Mouse (Mus musculus): Measurements from ENCODE around the gene Tnfaip6. TPM values are rescaled to one million over a fixed set of nuclear protein-coding genes. Genes with fewer than 3 reads are reported as not detected.

Gene Tnfaip6
- polyA plus RNA-seq, 1 experiment from 2014 or later, result 6.8 TPM

- Histone ChIP-seq H3K36me3 (ENCODE audit: insufficient read depth, low read length) (no peaks in the 10 kb centered on the region), H3K9me3 (ENCODE audit: low read length) (no peaks in the 10 kb centered on the region), H3K4me1 (ENCODE audit: insufficient read depth, low read length) (peaks cover 15% of the 10 kb centered on the region), H3K4me3 (ENCODE audit: low read length) (no peak overlapping the region), H3K9ac (replicated peaks; ENCODE audit: low read length) (no peak overlapping the region), H3K27ac (ENCODE audit: low read length) (no peak overlapping the region), H3K4me2 (replicated peaks; ENCODE audit: low read depth, low read length) (no peak overlapping the region), H3K27me3 (ENCODE audit: insufficient read depth, low read length) (no peaks in the 10 kb centered on the region)
- 83% methylated on average over 11 of the region's 11 CpGs for WGBS
- no peak for ATAC-seq (ENCODE audit: low FRiP score, low TSS enrichment)
Measured at GRCm38 (mm10) chr2:52043485-52043884, 5.7 kb downstream of the Tnfaip6 start.

- Histone ChIP-seq H3K27me3 (ENCODE audit: insufficient read depth, low read length) (no peaks in the 10 kb centered on the region), H3K27ac (ENCODE audit: low read length) (no peak overlapping the region), H3K9me3 (ENCODE audit: low read length) (no peaks in the 10 kb centered on the region), H3K36me3 (ENCODE audit: insufficient read depth, low read length) (no peaks in the 10 kb centered on the region), H3K4me1 (ENCODE audit: insufficient read depth, low read length) (peaks cover 15% of the 10 kb centered on the region), H3K9ac (replicated peaks; ENCODE audit: low read length) (no peak overlapping the region), H3K4me2 (replicated peaks; ENCODE audit: low read depth, low read length) (no peak overlapping the region), H3K4me3 (ENCODE audit: low read length) (no peak overlapping the region)
- ATAC-seq (ENCODE audit: low FRiP score, low TSS enrichment), result no peak
- 82% methylated on average over 5 of the region's 5 CpGs for WGBS
Measured at GRCm38 (mm10) chr2:52046032-52046431, 8.2 kb downstream of the Tnfaip6 start.

DNA sequence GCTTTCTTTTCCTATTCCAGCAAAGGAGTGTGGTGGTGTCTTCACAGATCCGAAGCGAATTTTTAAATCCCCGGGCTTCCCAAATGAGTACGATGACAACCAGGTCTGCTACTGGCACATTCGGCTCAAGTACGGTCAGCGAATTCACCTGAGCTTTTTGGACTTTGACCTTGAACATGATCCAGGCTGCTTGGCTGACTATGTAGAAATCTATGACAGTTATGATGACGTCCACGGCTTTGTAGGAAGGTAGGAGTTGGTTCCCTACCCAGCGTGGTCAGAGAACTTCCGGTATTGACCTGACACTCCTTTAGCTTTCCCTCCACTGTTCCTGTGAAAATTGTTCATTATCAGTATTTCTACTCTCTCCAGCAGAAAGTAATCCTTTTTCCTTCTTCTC, 13.0 kb downstream of the Tnfaip6 start:
- no peaks in the 10 kb centered on the region for H3K4me1 ChIP-seq (ENCODE audit: insufficient read depth, low read length)
- H3K4me3 ChIP-seq (ENCODE audit: low read length), result no peak overlapping the region
- 91% methylated on average over 11 of the region's 11 CpGs for WGBS
- no peak for ATAC-seq (ENCODE audit: low FRiP score, low TSS enrichment)
- H3K36me3 ChIP-seq (ENCODE audit: insufficient read depth, low read length), result no peaks in the 10 kb centered on the region
- no peak overlapping the region for H3K9ac ChIP-seq (replicated peaks; ENCODE audit: low read length)
- no peak overlapping the region for H3K4me2 ChIP-seq (replicated peaks; ENCODE audit: low read depth, low read length)
- H3K27me3 ChIP-seq (ENCODE audit: insufficient read depth, low read length), result no peaks in the 10 kb centered on the region
- H3K9me3 ChIP-seq (ENCODE audit: low read length), result no peaks in the 10 kb centered on the region
- no peak overlapping the region for H3K27ac ChIP-seq (ENCODE audit: low read length)

DNA sequence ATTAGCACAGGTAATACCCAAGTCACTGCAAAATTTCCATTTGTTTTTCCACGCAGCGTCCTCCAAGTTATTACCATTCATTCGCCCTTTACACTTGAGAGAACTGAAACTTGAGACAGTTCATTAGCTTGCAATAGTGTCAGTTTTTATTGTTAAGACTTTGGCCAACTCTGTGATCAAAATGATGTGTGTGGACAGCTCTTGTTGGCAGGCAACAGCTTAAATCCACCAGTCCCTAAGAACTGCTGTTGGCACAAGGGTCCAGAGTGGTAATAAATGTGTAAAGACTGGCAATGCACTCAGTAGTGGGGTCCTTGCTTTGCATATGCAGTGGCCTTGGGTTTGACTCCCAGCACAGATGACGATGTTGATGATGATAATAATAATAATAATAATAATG, 14.5 kb downstream of the Tnfaip6 start:
- H3K4me1 ChIP-seq (ENCODE audit: insufficient read depth, low read length), result no peaks in the 10 kb centered on the region
- H3K4me2 ChIP-seq (replicated peaks; ENCODE audit: low read depth, low read length), result no peak overlapping the region
- no peaks in the 10 kb centered on the region for H3K36me3 ChIP-seq (ENCODE audit: insufficient read depth, low read length)
- no peaks in the 10 kb centered on the region for H3K27me3 ChIP-seq (ENCODE audit: insufficient read depth, low read length)
- no peak overlapping the region for H3K27ac ChIP-seq (ENCODE audit: low read length)
- H3K9ac ChIP-seq (replicated peaks; ENCODE audit: low read length), result no peak overlapping the region
- no peak overlapping the region for H3K4me3 ChIP-seq (ENCODE audit: low read length)
- H3K9me3 ChIP-seq (ENCODE audit: low read length), result no peaks in the 10 kb centered on the region
- ATAC-seq (ENCODE audit: low FRiP score, low TSS enrichment), result no peak
- 58% methylated on average over 4 of the region's 4 CpGs for WGBS

DNA sequence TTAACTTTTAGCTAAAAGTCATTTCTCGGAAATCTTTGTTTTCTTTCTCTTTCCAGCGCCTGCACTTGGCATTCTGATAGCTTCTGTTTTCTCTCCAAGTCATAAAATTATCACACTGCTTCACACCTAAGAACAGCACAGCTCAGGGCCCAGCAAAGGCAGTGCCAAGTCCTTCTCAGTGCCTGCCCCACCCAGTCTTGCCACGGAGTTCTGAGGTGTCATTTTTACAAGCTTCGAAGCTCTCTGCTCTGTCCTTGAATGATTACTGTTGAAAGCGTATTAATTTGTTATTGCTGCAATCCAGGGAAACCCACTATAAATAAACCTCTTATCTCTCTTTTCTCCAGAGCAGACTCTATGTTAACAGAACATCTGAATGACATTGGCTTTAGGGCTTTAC, 15.7 kb downstream of the Tnfaip6 start:
- Histone ChIP-seq H3K27ac (ENCODE audit: low read length) (no peak overlapping the region), H3K4me3 (ENCODE audit: low read length) (no peak overlapping the region), H3K36me3 (ENCODE audit: insufficient read depth, low read length) (no peaks in the 10 kb centered on the region), H3K9me3 (ENCODE audit: low read length) (no peaks in the 10 kb centered on the region), H3K27me3 (ENCODE audit: insufficient read depth, low read length) (no peaks in the 10 kb centered on the region), H3K4me2 (replicated peaks; ENCODE audit: low read depth, low read length) (no peak overlapping the region), H3K4me1 (ENCODE audit: insufficient read depth, low read length) (no peaks in the 10 kb centered on the region), H3K9ac (replicated peaks; ENCODE audit: low read length) (no peak overlapping the region)
- no peak for ATAC-seq (ENCODE audit: low FRiP score, low TSS enrichment)
- 36% methylated on average over 5 of the region's 5 CpGs for WGBS

DNA sequence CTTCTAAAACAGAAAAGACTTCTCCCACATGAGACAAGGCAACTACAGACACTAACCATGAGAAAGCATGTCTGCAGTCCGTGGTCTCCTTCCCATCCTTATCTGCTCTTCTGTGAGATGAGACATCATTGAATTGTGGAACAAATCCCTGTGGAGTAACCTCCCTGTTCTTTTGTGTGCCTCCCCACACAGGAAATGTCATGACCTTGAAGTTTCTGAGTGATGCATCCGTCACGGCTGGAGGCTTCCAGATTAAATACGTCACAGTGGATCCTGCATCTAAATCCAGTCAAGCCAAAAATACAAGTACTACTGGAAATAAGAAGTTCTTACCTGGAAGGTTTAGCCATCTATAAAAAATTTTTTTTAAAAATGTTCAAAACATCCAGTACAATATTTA, 17.8 kb downstream of the Tnfaip6 start:
- no peak for ATAC-seq (ENCODE audit: low FRiP score, low TSS enrichment)
- 22% methylated on average over 4 of the region's 4 CpGs for WGBS

GRCm38 (mm10) chr2:52057099-52057498, 19.3 kb downstream of the Tnfaip6 start:
- Histone ChIP-seq H3K4me1 (ENCODE audit: insufficient read depth, low read length) (no peaks in the 10 kb centered on the region), H3K4me2 (replicated peaks; ENCODE audit: low read depth, low read length) (no peak overlapping the region), H3K9me3 (ENCODE audit: low read length) (no peaks in the 10 kb centered on the region), H3K9ac (replicated peaks; ENCODE audit: low read length) (no peak overlapping the region), H3K27me3 (ENCODE audit: insufficient read depth, low read length) (no peaks in the 10 kb centered on the region), H3K27ac (ENCODE audit: low read length) (no peak overlapping the region), H3K4me3 (ENCODE audit: low read length) (no peak overlapping the region), H3K36me3 (ENCODE audit: insufficient read depth, low read length) (no peaks in the 10 kb centered on the region)
- 75% methylated on average over 1 of the region's 1 CpGs for WGBS
- no peak for ATAC-seq (ENCODE audit: low FRiP score, low TSS enrichment)

More for the DNA sequence above, 17.8 kb downstream of the Tnfaip6 start:
- no peaks in the 10 kb centered on the region for H3K36me3 ChIP-seq (ENCODE audit: insufficient read depth, low read length)
- no peaks in the 10 kb centered on the region for H3K9me3 ChIP-seq (ENCODE audit: low read length)
- H3K4me1 ChIP-seq (ENCODE audit: insufficient read depth, low read length), result no peaks in the 10 kb centered on the region
- no peak overlapping the region for H3K4me3 ChIP-seq (ENCODE audit: low read length)
- H3K9ac ChIP-seq (replicated peaks; ENCODE audit: low read length), result no peak overlapping the region
- no peaks in the 10 kb centered on the region for H3K27me3 ChIP-seq (ENCODE audit: insufficient read depth, low read length)
- no peak overlapping the region for H3K4me2 ChIP-seq (replicated peaks; ENCODE audit: low read depth, low read length)
- no peak overlapping the region for H3K27ac ChIP-seq (ENCODE audit: low read length)

DNA sequence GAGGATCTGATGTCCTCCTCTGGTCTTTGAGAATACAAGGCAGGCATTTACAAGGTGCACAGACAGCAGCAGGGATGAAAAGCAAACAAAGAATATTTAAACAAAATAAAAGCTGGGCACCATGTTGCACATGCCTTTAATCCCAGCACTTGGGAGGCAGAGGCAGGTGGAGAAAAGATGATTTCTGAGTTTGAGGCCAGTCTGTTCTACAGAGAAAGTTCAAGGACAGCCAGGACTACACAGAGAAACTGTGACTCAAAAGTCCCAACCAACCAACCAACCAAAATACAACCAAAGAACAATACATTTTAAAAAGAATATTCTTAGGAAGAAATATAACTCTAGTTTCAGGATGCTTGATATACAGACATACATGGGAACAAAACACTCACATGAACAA, 19.9 kb downstream of the Tnfaip6 start:
- ATAC-seq (ENCODE audit: low FRiP score, low TSS enrichment), result no peak
- Histone ChIP-seq H3K36me3 (ENCODE audit: insufficient read depth, low read length) (no peaks in the 10 kb centered on the region), H3K27me3 (ENCODE audit: insufficient read depth, low read length) (no peaks in the 10 kb centered on the region), H3K4me3 (ENCODE audit: low read length) (no peak overlapping the region), H3K9me3 (ENCODE audit: low read length) (no peaks in the 10 kb centered on the region), H3K4me2 (replicated peaks; ENCODE audit: low read depth, low read length) (no peak overlapping the region), H3K4me1 (ENCODE audit: insufficient read depth, low read length) (no peaks in the 10 kb centered on the region), H3K27ac (ENCODE audit: low read length) (no peak overlapping the region), H3K9ac (replicated peaks; ENCODE audit: low read length) (no peak overlapping the region)

- H3K27me3 ChIP-seq (ENCODE audit: insufficient read depth, low read length), result no peaks in the 10 kb centered on the region
- H3K4me1 ChIP-seq (ENCODE audit: insufficient read depth, low read length), result peaks cover 6% of the 10 kb centered on the region; the same call in 1 of the 2 replicates
- H3K9ac ChIP-seq (replicated peaks; ENCODE audit: low read length), result no peak overlapping the region
- H3K27ac ChIP-seq (ENCODE audit: low read length), result no peak overlapping the region
- H3K4me3 ChIP-seq (ENCODE audit: low read length), result no peak overlapping the region
- 65% methylated on average over 1 of the region's 1 CpGs for WGBS
- no peaks in the 10 kb centered on the region for H3K9me3 ChIP-seq (ENCODE audit: low read length)
- H3K36me3 ChIP-seq (ENCODE audit: insufficient read depth, low read length), result no peaks in the 10 kb centered on the region
- no peak overlapping the region for H3K4me2 ChIP-seq (replicated peaks; ENCODE audit: low read depth, low read length)
- no peak for ATAC-seq (ENCODE audit: low FRiP score, low TSS enrichment)
Measured at GRCm38 (mm10) chr2:52068641-52069040, 30.8 kb downstream of the Tnfaip6 start.

DNA sequence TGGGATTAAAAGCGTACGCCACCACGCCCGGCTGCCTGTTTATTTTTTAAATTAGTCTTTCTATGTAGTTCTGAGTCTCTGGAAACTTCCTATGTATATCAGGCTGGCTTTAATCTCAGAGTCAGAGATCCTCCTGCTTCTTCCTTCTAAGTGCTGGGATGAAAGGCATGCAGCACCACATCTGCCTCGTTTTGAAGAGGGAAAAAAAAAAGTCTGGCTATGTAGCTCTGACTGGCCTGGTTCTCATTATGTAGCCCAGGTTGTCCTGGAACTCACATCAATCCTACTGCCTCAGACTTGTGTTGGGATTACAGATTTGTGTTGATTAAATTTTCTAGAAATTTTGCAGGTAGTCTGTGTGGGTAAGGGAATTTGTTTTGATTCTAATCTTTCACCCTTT, 33.0 kb downstream of the Tnfaip6 start:
- Histone ChIP-seq H3K27me3 (ENCODE audit: insufficient read depth, low read length) (no peaks in the 10 kb centered on the region), H3K27ac (ENCODE audit: low read length) (no peak overlapping the region), H3K4me3 (ENCODE audit: low read length) (no peak overlapping the region), H3K4me1 (ENCODE audit: insufficient read depth, low read length) (peaks cover 14% of the 10 kb centered on the region), H3K9me3 (ENCODE audit: low read length) (no peaks in the 10 kb centered on the region), H3K4me2 (replicated peaks; ENCODE audit: low read depth, low read length) (no peak overlapping the region), H3K9ac (replicated peaks; ENCODE audit: low read length) (no peak overlapping the region), H3K36me3 (ENCODE audit: insufficient read depth, low read length) (peaks cover 7% of the 10 kb centered on the region)
- ATAC-seq (ENCODE audit: low FRiP score, low TSS enrichment), result no peak
- 95% methylated on average over 5 of the region's 5 CpGs for WGBS

Measured in kidney, embryonic 16.5 days (tissue).